Mouse (Mus musculus) limb, embryonic 10.5 days (tissue): ENCODE data around the gene Bcan. TPM values are rescaled to one million over a fixed set of nuclear protein-coding genes. Genes with fewer than 3 reads are reported as not detected.
A peak's percentile ranks its signal among the peaks of the same experiment; 100 is the strongest.

ENCODE experiments used
- DNase-seq: peaks from one replicate; pipeline ENCODE4 v3.0.0-alpha.2; 2017; ENCODE audit warnings: low spot score
- H3K27ac ChIP-seq: fragments of 300-500 bp; sonication (generic); 2 replicates; pipeline ENCODE4 v1.5.1; 2016; ENCODE audit warnings: mild to moderate bottlenecking
- H3K27me3 ChIP-seq: fragments of 300-500 bp; sonication (generic); 2 replicates; pipeline ENCODE4 v1.6.1; 2016; ENCODE audit warnings: low read depth, mild to moderate bottlenecking; ENCODE audit not compliant: poor library complexity, severe bottlenecking
- H3K36me3 ChIP-seq: fragments of 300-500 bp; sonication (generic); 2 replicates; pipeline ENCODE4 v1.6.1; 2016; ENCODE audit warnings: mild to moderate bottlenecking, moderate library complexity
- H3K4me1 ChIP-seq: fragments of 300-500 bp; sonication (generic); 2 replicates; pipeline ENCODE4 v1.6.1; 2016
- H3K4me3 ChIP-seq: fragments of 300-500 bp; sonication (generic); 2 replicates; pipeline ENCODE4 v1.5.1; 2016; ENCODE audit warnings: mild to moderate bottlenecking, moderate library complexity
- H3K9me3 ChIP-seq: fragments of 300-500 bp; sonication (generic); replicated peaks from 2 replicates; pipeline ENCODE4 v1.6.1; 2016; ENCODE audit warnings: mild to moderate bottlenecking
- WGBS: fragments of 180-500 bp; shearing (Covaris S2); methylation state at CpG from one replicate; pipeline ENCODE4 v1.1.7; 2016; 5-methylcytosine and 5-hydroxymethylcytosine counted together
- polyA plus RNA-seq: library from polyadenylated mRNA; unstranded; fragments of >200 nt; fragmentation: Nextera tagmentation; extraction: Ambion mirVana; gene quantifications from 2 replicates; pipeline ENCODE4 v1.2.1, GENCODE M21; 2016

Bcan gene
- polyA plus RNA-seq, 1 experiment from 2014 or later: not detected

DNA sequence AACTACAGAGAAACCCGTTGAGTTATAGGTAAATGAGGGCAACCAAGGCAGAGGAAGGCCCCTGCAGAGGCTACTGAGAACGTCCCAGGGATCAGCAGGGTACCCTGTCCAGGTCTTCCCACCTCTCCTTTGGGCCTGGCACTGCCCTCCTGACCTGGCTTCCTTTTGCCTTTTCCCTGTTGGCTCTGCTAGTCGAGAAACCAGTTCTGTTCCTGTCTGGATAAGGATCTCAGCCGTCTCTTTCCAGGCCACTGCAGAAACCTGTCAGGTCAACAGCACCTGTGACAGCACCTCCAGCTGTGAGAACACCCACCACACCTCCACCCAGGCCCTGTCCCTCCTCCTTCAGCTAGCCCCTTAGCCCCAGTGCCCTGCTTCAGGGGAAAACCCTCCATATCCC is 41.6 kb downstream of the Bcan start:
- H3K4me1 ChIP-seq: peaks cover 39% of the 10 kb centered on the region
- H3K4me3 ChIP-seq: 0 out of 2 replicates have a peak overlapping the region, but pooled peaks have one; percentile 5
- H3K27ac ChIP-seq: peak overlapping the region; percentile 71
- no peak for DNase-seq
- 11% methylated on average over 4 of the region's 4 CpGs for WGBS
- no peaks in the 10 kb centered on the region for H3K27me3 ChIP-seq
- H3K9me3 ChIP-seq: no peaks in the 10 kb centered on the region
- H3K36me3 ChIP-seq: peaks cover 19% of the 10 kb centered on the region

DNA sequence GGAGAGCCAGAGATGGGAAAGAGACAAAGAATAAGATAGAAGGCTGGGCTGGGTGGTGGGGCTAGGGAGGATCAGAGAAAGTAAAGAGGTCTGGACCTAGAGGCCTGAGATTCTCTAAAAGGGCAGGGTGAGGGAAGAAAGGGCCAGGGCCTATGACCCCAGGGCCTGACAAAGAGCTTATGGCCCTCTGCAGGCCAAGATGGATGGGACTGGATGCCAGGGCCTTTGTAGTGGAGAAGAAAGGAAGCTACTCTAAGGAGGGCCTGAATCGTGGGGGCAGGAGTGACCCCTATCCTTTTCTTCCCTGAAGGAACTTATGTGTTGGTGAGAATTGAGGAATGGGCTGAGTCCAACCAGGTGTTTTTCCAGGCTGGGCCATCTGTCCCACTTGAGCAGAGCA is 42.0 kb downstream of the Bcan start:
- WGBS: 4% methylated on average over 1 of the region's 1 CpGs
- no peak overlapping the region for H3K4me3 ChIP-seq
- no peak for DNase-seq

DNA sequence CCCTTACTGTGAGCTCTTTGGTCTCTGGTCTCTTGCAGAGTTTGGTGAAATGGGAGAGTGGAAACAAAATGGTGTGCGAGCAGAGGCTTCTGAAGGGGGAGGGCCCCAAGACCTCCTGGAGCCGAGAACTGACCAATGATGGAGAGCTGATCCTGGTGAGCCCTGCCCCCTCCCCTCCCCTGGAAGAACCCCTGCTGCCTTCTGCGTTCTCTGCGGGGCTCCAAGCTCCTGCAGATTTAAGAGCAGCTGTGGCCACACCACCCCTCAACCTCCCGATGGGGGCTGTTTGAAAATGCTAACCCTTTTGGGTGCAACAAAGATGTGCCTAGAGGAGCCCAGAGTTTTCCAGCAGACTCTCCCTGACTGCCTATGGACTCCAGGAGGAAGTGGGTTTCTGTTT is 47.6 kb downstream of the Bcan start:
- H3K36me3 ChIP-seq: peaks cover 47% of the 10 kb centered on the region
- no peaks in the 10 kb centered on the region for H3K27me3 ChIP-seq
- peaks cover 60% of the 10 kb centered on the region for H3K4me1 ChIP-seq
- H3K9me3 ChIP-seq: no peaks in the 10 kb centered on the region
- peak overlapping the region; percentile 75 for H3K4me3 ChIP-seq
- H3K27ac ChIP-seq: peak overlapping the region; percentile 57
- DNase-seq: peak; percentile 41
- WGBS: 3% methylated on average over 5 of the region's 5 CpGs

More for the DNA sequence above, 42.0 kb downstream of the Bcan start:
- H3K27ac ChIP-seq: peak overlapping the region; percentile 71
- no peaks in the 10 kb centered on the region for H3K9me3 ChIP-seq
- peaks cover 23% of the 10 kb centered on the region for H3K36me3 ChIP-seq
- H3K4me1 ChIP-seq: peaks cover 39% of the 10 kb centered on the region
- H3K27me3 ChIP-seq: no peaks in the 10 kb centered on the region

DNA sequence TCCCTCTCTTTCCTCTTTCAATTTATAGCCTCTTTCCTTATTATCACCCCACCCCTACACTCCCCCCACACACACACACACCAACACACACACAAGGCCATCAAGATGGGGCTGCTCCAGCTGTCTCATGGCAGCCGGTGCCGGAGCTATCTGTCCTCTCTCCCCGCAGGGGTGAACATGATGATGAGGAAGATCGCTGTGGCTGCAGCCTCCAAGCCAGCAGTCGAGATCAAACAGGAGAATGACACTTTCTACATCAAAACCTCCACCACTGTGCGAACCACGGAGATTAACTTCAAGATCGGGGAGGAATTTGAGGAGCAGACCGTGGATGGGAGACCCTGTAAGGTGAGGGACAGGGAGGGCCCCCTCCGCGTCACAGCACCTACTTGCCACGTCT is 48.1 kb downstream of the Bcan start:
- H3K9me3 ChIP-seq: no peaks in the 10 kb centered on the region
- H3K4me1 ChIP-seq: peaks cover 62% of the 10 kb centered on the region
- no peaks in the 10 kb centered on the region for H3K27me3 ChIP-seq
- DNase-seq: no peak
- H3K27ac ChIP-seq: peak overlapping the region; percentile 57
- H3K4me3 ChIP-seq: peak overlapping the region; percentile 75
- H3K36me3 ChIP-seq: peaks cover 47% of the 10 kb centered on the region
- 15% methylated on average over 12 of the region's 12 CpGs for WGBS

DNA sequence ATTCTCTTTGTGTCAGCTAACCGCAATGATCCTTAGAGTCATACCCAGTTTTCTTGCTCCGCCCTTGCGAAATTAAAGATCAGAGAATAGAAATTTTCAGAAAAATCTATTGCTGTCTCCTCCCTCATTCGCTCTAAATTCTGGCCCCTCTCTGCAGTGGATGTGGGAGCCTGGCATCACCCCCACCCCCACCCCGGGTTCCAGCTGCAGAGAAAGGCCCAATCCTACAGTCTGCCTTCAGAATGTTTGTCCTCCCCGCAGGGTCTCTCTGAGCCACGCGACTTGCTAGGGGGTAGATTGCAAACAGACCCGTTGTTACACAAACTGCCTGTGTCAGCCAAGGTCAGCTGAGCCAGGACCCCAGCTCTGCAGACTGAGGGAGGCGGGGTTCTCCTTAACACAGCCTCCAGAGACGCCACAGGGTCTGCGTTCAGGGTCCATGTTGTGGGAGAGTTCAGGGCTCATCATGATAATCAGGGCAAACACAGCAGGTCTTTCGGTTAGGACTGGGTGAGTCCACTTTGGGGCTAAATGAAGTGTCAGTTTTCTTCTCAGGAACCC is 50.0 kb downstream of the Bcan start:
- peak; percentile 61 for DNase-seq
- H3K36me3 ChIP-seq: peaks cover 48% of the 10 kb centered on the region
- peak overlapping the region; percentile 93 for H3K27ac ChIP-seq
- H3K4me3 ChIP-seq: peak overlapping the region; percentile 75
- peaks cover 79% of the 10 kb centered on the region for H3K4me1 ChIP-seq
- H3K9me3 ChIP-seq: no peaks in the 10 kb centered on the region
- WGBS: 4% methylated on average over 13 of the region's 13 CpGs
- H3K27me3 ChIP-seq: no peaks in the 10 kb centered on the region

DNA sequence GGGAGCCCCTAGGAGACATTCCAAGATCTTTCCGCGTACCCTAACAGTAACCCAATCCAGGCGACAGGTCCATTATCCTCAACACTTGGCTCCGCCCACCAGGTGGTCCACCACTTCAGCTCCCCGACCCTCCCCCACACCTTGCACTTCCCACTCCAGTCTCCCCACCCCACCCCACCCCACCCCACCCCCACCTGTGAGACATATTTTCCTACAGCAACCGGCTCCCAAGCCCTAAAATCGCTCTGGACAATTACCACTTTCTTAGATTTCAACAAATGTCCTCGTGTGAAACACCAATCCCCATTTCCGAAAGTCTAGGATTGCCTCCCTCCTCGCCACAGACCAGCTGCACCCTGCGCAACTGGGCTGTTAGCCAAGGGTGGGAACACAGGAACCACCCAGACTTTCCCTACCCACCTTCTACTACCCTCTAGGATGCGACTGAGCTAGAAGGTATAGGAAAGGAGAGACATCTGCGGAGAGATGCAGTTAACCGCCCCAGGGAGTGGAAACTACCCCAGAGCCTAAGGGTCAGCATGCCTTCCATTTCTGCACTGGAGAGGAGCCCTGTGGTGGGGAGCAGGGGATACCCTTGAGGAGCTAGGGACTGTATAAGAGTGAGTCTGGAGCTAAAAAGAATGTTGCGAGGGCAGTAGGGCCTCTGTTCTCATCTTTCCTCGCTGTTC is 50.6 kb downstream of the Bcan start:
- Histone ChIP-seq H3K27ac (peak overlapping the region; percentile 93), H3K4me3 (peak overlapping the region; percentile 75), H3K9me3 (no peaks in the 10 kb centered on the region), H3K4me1 (peaks cover 85% of the 10 kb centered on the region), H3K36me3 (peaks cover 47% of the 10 kb centered on the region), H3K27me3 (no peaks in the 10 kb centered on the region)
- DNase-seq: peak; percentile 53
- WGBS: under 1% methylated on average over 16 of the region's 16 CpGs

DNA sequence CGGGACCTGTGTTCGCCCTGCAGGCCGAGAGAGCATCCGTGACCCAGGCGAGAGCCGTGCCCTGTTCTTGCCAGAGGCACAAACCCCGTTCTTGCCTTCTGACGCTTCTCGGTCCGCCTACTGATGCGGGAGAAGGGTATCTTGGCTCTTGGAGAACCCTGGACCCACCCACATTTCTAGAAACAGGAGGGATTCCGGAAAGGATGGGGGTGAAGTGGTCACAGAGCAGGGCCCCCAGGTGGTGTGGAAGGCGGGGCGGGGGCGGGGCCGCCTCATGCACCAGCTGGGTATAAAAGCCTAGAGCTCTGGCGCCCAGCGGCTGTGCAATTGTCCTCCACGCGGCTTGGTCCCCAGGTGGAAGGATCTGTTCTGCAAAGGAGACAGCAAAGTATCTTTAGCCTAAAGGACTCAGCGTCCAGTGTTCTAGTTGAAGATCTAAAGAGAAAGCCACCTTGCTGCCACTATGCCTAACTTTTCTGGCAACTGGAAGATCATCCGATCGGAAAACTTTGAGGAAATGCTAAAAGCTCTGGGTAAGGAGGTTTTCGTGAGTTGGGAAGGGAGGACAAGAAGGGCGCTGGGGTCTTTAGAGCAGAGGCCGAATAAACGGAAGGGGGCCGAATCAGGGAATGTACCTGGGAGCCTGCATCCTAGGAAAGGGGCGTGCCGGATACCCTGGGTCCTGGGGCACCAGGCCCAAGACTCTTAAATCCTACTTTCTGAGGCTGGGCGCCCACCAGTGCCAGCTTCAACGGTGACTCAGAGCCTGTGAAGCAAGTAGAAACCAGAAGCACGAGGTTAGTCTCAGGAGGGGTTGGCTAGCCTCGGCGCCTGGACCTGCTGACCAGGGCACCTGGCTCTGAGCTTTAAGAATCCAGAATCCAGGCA is 51.4 kb downstream of the Bcan start, which contains the start of gene Crabp2:
TSS of gene Crabp2 (plus strand) at position 289 of the 888 bp plus-strand sequence.
- peaks cover 93% of the 10 kb centered on the region for H3K4me1 ChIP-seq

DNA sequence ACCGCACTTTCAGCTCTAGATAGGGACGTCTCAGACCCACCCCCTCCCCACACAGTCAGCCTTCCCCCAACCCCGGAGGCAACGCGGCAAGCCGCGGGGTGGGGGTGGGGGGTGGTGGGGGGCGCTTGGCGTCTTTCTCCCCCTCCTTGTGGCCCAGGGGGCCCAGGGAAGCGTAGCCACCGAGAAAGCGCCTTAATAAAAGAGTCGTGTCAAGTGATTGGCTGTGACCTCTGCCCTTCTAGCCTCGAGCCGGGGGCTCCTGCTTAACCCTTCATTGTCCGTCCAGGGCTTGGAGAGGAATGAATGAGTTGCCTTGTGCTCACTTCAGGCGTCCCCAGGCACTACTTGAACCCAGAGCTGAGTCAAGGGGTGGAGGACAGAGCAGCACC is 52.2 kb downstream of the Bcan start:
- Histone ChIP-seq H3K36me3 (peaks cover 45% of the 10 kb centered on the region), H3K9me3 (no peaks in the 10 kb centered on the region), H3K4me1 (peaks cover 96% of the 10 kb centered on the region), H3K27me3 (no peaks in the 10 kb centered on the region), H3K4me3 (peak overlapping the region; percentile 75), H3K27ac (peak overlapping the region; percentile 93)
- DNase-seq: peak; percentile 87
- 1% methylated on average over 17 of the region's 17 CpGs for WGBS

More for the DNA sequence above, 51.4 kb downstream of the Bcan start, which contains the start of gene Crabp2:
- H3K9me3 ChIP-seq: no peaks in the 10 kb centered on the region
- peaks cover 46% of the 10 kb centered on the region for H3K36me3 ChIP-seq
- peak within 1 kb of the TSS; percentile 75 for H3K4me3 ChIP-seq
- H3K27ac ChIP-seq: peak within 1 kb of the TSS; percentile 93
- under 1% methylated on average over 35 of the region's 35 CpGs for WGBS
- DNase-seq: peak; percentile 91
- H3K27me3 ChIP-seq: no peaks in the 10 kb centered on the region

DNA sequence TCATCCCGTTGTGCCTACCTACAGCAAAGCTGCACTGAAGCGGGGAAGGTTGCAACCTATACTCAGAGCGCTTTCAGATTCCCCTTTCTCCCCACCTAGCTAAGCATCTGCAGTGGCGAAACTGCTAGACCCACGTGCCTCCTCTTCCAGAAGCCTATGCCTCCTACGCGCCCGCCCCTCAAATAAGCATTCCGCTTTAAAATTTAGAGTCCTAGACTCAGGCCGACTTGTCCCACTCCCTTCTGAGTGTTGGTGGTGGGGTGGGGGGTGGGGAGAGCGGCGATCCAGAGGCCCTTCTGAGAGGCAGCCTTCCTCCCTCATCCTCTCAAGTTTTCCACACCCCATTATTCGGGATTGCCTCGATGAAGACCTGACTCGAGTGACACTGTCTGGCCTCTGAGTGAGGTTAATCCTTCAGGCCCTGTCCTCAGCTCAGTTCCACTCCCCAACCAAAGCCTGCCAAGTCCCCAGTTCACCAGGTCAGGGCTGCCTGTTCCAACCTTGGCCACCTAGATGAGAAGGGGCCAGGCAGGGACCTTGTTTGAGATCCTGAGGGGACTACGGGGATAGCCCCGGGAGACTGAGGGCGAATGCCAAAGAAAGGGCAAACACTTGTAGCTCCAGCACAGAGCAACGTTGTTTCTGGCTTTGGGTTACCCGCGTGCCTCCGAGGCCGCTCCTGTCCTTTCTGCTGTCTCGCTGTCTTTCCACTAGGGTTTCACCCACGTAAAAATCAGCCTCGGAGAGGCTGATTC is 52.8 kb downstream of the Bcan start:
- Histone ChIP-seq H3K27me3 (no peaks in the 10 kb centered on the region), H3K27ac (peak overlapping the region; percentile 93), H3K4me3 (peak overlapping the region; percentile 75), H3K36me3 (peaks cover 44% of the 10 kb centered on the region), H3K4me1 (peaks cover 90% of the 10 kb centered on the region), H3K9me3 (no peaks in the 10 kb centered on the region)
- DNase-seq: peak; percentile 72
- WGBS: 1% methylated on average over 26 of the region's 26 CpGs

DNA sequence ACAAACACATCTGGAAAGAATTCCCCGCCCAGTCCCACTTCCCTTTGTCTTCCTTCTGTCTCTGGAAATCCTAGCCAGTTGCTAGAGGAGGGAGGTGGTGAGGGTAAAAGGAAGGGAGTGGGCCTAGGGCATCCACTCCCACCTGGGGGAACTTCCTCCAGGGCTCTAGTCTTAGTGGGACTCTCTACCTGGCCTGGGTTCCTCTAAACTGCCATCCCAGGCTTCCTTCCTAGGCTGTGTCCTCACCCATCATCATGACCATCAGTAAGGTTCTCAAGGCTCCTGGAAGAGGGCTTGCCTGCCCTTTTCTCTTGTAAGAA is 53.5 kb downstream of the Bcan start:
- Histone ChIP-seq H3K27me3 (no peaks in the 10 kb centered on the region), H3K9me3 (no peaks in the 10 kb centered on the region), H3K4me3 (peak overlapping the region; percentile 75), H3K4me1 (peaks cover 83% of the 10 kb centered on the region), H3K27ac (peak overlapping the region; percentile 93), H3K36me3 (peaks cover 44% of the 10 kb centered on the region)
- DNase-seq: no peak
- 7% methylated on average over 1 of the region's 1 CpGs for WGBS

DNA sequence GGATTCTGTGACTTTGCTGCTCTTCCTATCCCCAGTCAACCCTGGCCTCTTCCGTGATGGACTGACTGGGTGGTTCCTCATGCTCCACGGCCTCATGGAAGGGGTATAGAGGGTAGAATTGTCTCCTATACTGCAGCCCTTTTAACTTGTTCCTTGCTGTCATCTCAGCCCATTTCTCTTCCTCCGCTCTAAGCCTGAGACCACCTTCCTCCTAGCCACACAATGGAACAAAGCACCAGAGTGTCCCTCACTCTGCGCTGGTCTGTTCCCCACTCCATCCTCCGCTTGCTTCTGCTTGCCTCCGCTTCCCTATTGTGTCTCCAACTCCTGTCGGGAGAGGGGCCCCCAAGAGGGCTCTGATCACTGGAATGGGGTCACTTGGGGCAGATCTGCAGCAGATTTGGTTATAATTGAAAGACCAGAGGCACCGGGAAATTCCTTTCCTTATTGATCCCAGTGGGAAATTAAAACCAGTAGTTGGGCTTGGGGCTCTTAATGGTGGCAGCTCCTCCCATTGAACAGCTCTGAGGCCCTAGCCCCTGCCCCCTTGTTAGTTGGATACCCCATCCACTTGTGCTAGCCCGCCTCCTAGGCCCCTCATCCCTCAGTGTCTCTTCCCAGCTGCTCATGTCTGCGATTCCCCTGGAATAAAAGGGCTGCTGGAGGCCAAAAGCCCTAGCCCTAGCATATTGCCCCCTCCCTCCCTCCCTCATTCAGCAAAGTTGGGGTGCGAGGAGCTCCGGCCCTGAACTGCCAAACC is 54.1 kb downstream of the Bcan start:
- 6% methylated on average over 12 of the region's 12 CpGs for WGBS
- Histone ChIP-seq H3K27ac (peak overlapping the region; percentile 93), H3K4me3 (peak overlapping the region; percentile 75), H3K27me3 (no peaks in the 10 kb centered on the region), H3K36me3 (peaks cover 44% of the 10 kb centered on the region), H3K9me3 (no peaks in the 10 kb centered on the region), H3K4me1 (peaks cover 77% of the 10 kb centered on the region)
- DNase-seq: peak; percentile 76
